Mouse (Mus musculus) large intestine, adult 2 months (tissue): ENCODE measurements around the gene Hic2. TPM values are rescaled to one million over a fixed set of nuclear protein-coding genes. Genes with fewer than 3 reads are reported as not detected.

Experiments
- polyA plus RNA-seq: library from polyadenylated mRNA; depleted of rRNA; stranded (reverse); fragments of >200 nt; gene quantifications from 2 replicates; pipeline ENCODE4 v1.2.3, GENCODE M21; 2012; rRNA removed

The Hic2 gene
- polyA plus RNA-seq, 1 experiment = 1.5 TPM

Other genes with a start within 250 kb of the Hic2 start
- gene Ypel1, start 163.9 kb upstream of the Hic2 start, polyA plus RNA-seq = 0.23 and 0.27 TPM in 2 replicates
- 68.5 and 95.8 TPM in 2 replicates for gene Ppil2, start 122.3 kb upstream of the Hic2 start, polyA plus RNA-seq
- gene 2610318N02Rik, start 108.4 kb upstream of the Hic2 start, polyA plus RNA-seq = 18.0 and 21.9 TPM in 2 replicates
- gene Sdf2l1, start 101.2 kb upstream of the Hic2 start, polyA plus RNA-seq = 105 and 107 TPM in 2 replicates
- gene Ydjc, start 89.0 kb upstream of the Hic2 start, polyA plus RNA-seq = 43.3 and 47.3 TPM in 2 replicates
- gene Ccdc116, start 86.3 kb upstream of the Hic2 start, polyA plus RNA-seq = 13.5 and 17.3 TPM in 2 replicates
- 60.7 and 63.3 TPM in 2 replicates for gene Ube2l3, start 30.9 kb upstream of the Hic2 start, polyA plus RNA-seq
- gene Rimbp3, start 25.0 kb upstream of the Hic2 start, polyA plus RNA-seq = 0.05 and 0.15 TPM in 2 replicates
- gene Tmem191c, start 42.5 kb downstream of the Hic2 start, polyA plus RNA-seq = 5.3 and 7.3 TPM in 2 replicates
- gene Serpind1, start 97.8 kb downstream of the Hic2 start, polyA plus RNA-seq = 0.15 and 0.19 TPM in 2 replicates
- gene Snap29, start 172.4 kb downstream of the Hic2 start, polyA plus RNA-seq = 8.2 and 8.8 TPM in 2 replicates
- 54.5 and 56.9 TPM in 2 replicates for gene Pi4ka, start 172.7 kb downstream of the Hic2 start, polyA plus RNA-seq
- 15.3 and 32.4 TPM in 2 replicates for gene Crkl, start 218.4 kb downstream of the Hic2 start, polyA plus RNA-seq